Mouse (Mus musculus) ES-Bruce4 (cell line): Measurements from ENCODE around the gene Pde6h.

ENCODE experiments used
- CTCF ChIP-seq: IDR thresholded peaks from one replicate; pipeline ENCODE4 v1.8.1; 2011; ENCODE audit warnings: low read depth, low read length
- EP300 ChIP-seq: IDR thresholded peaks from 2 replicates; pipeline ENCODE4 v1.6.1; 2011; ENCODE audit warnings: low read depth, low read length; ENCODE audit not compliant: insufficient read depth
- POLR2A ChIP-seq: IDR thresholded peaks from one replicate; pipeline ENCODE4 v1.8.1; 2011; ENCODE audit warnings: low read length; ENCODE audit not compliant: insufficient read depth

DNA sequence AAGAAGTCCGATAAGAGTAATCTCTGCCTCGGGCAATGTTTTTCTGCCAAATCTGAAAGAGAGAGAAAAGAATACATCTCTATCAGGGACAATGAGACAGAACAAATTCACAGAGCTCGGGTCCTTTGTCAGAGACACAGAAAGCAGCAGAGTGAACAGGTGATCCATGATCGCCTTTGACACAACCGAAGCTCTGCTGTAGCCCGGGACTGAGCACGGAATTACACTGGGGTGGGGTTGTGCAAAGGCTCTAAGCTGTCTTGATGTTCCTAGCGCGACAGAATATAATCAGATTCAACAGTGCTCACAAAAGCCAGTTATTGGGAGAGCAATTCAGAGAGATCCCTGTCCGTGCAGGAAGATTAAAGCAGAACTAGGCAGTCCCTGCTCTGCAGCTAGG, 77.1 kb downstream of the Pde6h start:
- no peak for TF ChIP-seq CTCF
- TF ChIP-seq POLR2A = no peak
- no peak for TF ChIP-seq EP300
